Mouse (Mus musculus): Measurements from ENCODE around the gene Prkd2.

GRCm38 (mm10) chr7:16827274-16827673, 15.4 kb upstream of the Prkd2 start:
- no peak for TF ChIP-seq CTCF (IDR thresholded peaks at IDR 0.05; ENCODE audit: borderline replicate concordance, insufficient read depth, low read depth, low read length)
- TF ChIP-seq POLR2A (IDR thresholded peaks at IDR 0.05; ENCODE audit: borderline replicate concordance, insufficient read depth, low read length): no peak

Measured in cerebellum, adult 2 months (tissue).